Mouse (Mus musculus): ENCODE measurements around the gene Klf17. TPM values are rescaled to one million over a fixed set of nuclear protein-coding genes. Genes with fewer than 3 reads are reported as not detected.

Gene Klf17
- total RNA-seq, 2 experiments from 2014 or later = not detected

Other genes with a start within 250 kb of the Klf17 start
- 10 to 100 TPM; 57.5 to 61.4 TPM for gene Eri3, start 215.3 kb downstream of the Klf17 start, total RNA-seq (2021)
- 10 to 100 TPM; 20.6 to 23.3 TPM for gene Dmap1, start 83.4 kb downstream of the Klf17 start, total RNA-seq (2021)
- not detected for gene Gm12845, start 41.2 kb downstream of the Klf17 start, total RNA-seq (2021)
- 10 to 100 TPM in 1 of 2 experiments, 1 to 10 TPM in 1; 6.5 to 11.8 TPM for gene Slc6a9, start 68.9 kb upstream of the Klf17 start, total RNA-seq (2021)
- under 1 TPM; 0.70 to 0.99 TPM for gene Ccdc24, start 106.9 kb upstream of the Klf17 start, total RNA-seq (2021)
- gene B4galt2, start 117.8 kb upstream of the Klf17 start, total RNA-seq (2021) = 10 to 100 TPM in 1 of 2 experiments, 1 to 10 TPM in 1; 9.9 to 12.9 TPM
- 100 to 1,000 TPM; 222 to 245 TPM for gene Atp6v0b, start 121.7 kb upstream of the Klf17 start, total RNA-seq (2021)
- gene Dph2, start 126.4 kb upstream of the Klf17 start, total RNA-seq (2021) = 10 to 100 TPM; 11.7 to 13.3 TPM
- gene Ipo13, start 149.4 kb upstream of the Klf17 start, total RNA-seq (2021) = 10 to 100 TPM; 51.6 to 56.3 TPM
- under 1 TPM in 1 of 2 experiments, not detected in 1; 0.38 TPM for gene Artn, start 164.1 kb upstream of the Klf17 start, total RNA-seq (2021)

Measured in adrenal gland, adult 18-20 months (tissue).